Mouse (Mus musculus) heart, adult 2 months (tissue): ENCODE measurements around the gene Ppp1r12c. TPM values are rescaled to one million over a fixed set of nuclear protein-coding genes. Genes with fewer than 3 reads are reported as not detected.

Experiments used
- DNase-seq, 2 experiments: peaks; one replicate each; pipeline ENCODE4 v3.0.0; 2021
- H3K27ac ChIP-seq: fragments of 200-600 bp; 2 replicates; pipeline ENCODE4 v1.8.1; 2022
- H3K27me3 ChIP-seq: fragments of 200-500 bp; 2 replicates; pipeline ENCODE4 v1.6.1; 2012; ENCODE audit warnings: mild to moderate bottlenecking, low read length, inconsistent platforms, mixed read lengths; ENCODE audit not compliant: control insufficient read depth, insufficient read depth
- H3K36me3 ChIP-seq: fragments of 200-500 bp; 2 replicates; pipeline ENCODE4 v1.6.1; 2012; ENCODE audit warnings: low read length, inconsistent platforms; ENCODE audit not compliant: control insufficient read depth, insufficient read depth
- H3K4me1 ChIP-seq: fragments of 200-500 bp; 2 replicates; pipeline ENCODE4 v1.6.1; 2011; ENCODE audit warnings: low read length; ENCODE audit not compliant: control insufficient read depth, insufficient read depth
- H3K4me3 ChIP-seq: fragments of 200-600 bp; 2 replicates; pipeline ENCODE4 v1.8.1; 2022
- H3K79me2 ChIP-seq: fragments of 200-500 bp; replicated peaks from 2 replicates; pipeline ENCODE4 v1.6.1; 2012; ENCODE audit warnings: mild to moderate bottlenecking, inconsistent platforms, low read length, moderate library complexity, mixed read lengths; ENCODE audit not compliant: control insufficient read depth, insufficient read depth
- H3K9ac ChIP-seq: fragments of 200-500 bp; 2 replicates; pipeline ENCODE4 v1.6.1; 2012; ENCODE audit warnings: low read depth, mild to moderate bottlenecking, control low read depth, inconsistent platforms, low read length, mixed read lengths
- CTCF ChIP-seq: fragments of 200-600 bp; IDR thresholded peaks from 2 replicates; pipeline ENCODE4 v1.8.1; 2022; ENCODE audit warnings: antibody characterized with exemption, mild to moderate bottlenecking, moderate library complexity
- EP300 ChIP-seq: fragments of 200-500 bp; IDR thresholded peaks from 2 replicates; pipeline ENCODE4 v1.6.1; 2011; ENCODE audit warnings: low read depth, low read length, control low read depth; ENCODE audit not compliant: insufficient read depth
- POLR2A ChIP-seq: fragments of 200-500 bp; IDR thresholded peaks from 2 replicates; pipeline ENCODE4 v1.6.1; 2011; ENCODE audit warnings: mild to moderate bottlenecking, low read depth, low read length, control low read depth; ENCODE audit not compliant: insufficient read depth
- WGBS: fragments of 180-500 bp; shearing (Covaris S2); methylation state at CpG from one replicate; pipeline ENCODE4 v1.1.7; 2018; 5-methylcytosine and 5-hydroxymethylcytosine counted together
- intact Hi-C: fragments of 180-260 bp; cut with DNase I; formaldehyde crosslinking; loops from one replicate; pipeline ENCODE4 v1.15.1; 2025
- polyA plus RNA-seq: library from polyadenylated mRNA; depleted of rRNA; stranded (reverse); fragments of >200 nt; gene quantifications from 2 replicates; pipeline ENCODE4 v1.2.3, GENCODE M21; 2012
- total RNA-seq, 2 experiments: library from RNA; stranded (reverse); gene quantifications; 2 replicates each; pipeline ENCODE4 v1.2.3; 2021

Gene Ppp1r12c
- total and polyA plus RNA-seq, 3 experiments = 47.0 to 67.1 (median 62.4) TPM

DNA sequence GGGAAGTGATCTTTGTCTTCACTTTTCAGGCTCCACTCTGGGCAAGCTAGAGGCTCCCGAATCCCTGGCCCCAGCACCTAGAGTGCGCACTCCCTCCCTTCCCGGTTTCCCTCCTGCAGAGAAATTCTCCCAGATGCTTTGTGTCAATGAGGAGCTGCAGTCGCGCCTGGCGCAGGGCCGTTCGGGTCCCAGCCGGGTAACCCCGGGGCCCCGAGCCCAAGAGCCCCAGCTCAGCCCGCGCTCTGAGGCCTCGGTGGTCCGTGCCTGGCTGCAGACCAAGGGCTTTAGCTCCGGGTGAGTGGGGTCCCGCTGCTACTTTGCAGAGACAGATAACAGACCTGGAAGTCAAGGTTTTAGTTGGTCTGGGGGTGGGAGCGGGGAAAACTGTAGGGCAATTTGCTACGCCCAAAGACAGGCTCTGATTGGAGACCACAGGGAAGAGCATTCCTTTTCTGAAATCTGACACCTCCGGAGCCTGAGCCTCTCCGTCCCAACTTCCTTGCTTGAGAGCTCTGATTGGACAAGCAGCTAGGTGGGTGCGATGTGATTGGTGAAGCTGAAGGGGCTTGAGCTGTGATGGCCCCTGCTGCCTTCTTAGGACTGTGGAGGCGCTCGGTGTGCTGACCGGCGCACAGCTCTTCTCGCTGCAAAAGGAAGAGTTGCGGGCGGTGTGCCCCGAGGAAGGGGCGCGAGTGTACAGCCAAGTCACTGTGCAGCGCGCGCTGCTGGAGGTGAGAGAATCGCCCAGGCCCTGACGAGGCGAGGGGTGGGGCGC is 23.3 kb downstream of the Ppp1r12c start:
- intact Hi-C loops = loop anchor here (2.0 to 5.0 kb wide), 2 partner anchors 21 to 34 kb away; no protein-coding TSS in a partner anchor
- TF ChIP-seq POLR2A (peak; percentile 82), EP300 (peak; percentile 69; the same call in 1 of the 2 replicates), CTCF (no peak; the same call in 1 of the 2 replicates)
- Histone ChIP-seq H3K4me1 (peaks cover 8% of the 10 kb centered on the region), H3K79me2 (no peaks in the 10 kb centered on the region), H3K27me3 (no peaks in the 10 kb centered on the region), H3K36me3 (no peaks in the 10 kb centered on the region), H3K27ac (peak overlapping the region; percentile 79), H3K4me3 (peak overlapping the region; percentile 49), H3K9ac (peak overlapping the region; percentile 56)
- peak; percentile 78 to 88 for DNase-seq
- WGBS = 3% methylated on average over 39 of the region's 39 CpGs

- WGBS = 17% methylated on average over 19 of the region's 19 CpGs
- H3K36me3 ChIP-seq = no peaks in the 10 kb centered on the region
- TF ChIP-seq CTCF (no peak), POLR2A (no peak), EP300 (no peak)
- no peaks in the 10 kb centered on the region for H3K79me2 ChIP-seq
- intact Hi-C loops = no loop called here
- no peaks in the 10 kb centered on the region for H3K27me3 ChIP-seq
- H3K4me3 ChIP-seq = no peak overlapping the region
- H3K4me1 ChIP-seq = peaks cover 4% of the 10 kb centered on the region
- no peak overlapping the region for H3K27ac ChIP-seq
- no peak overlapping the region for H3K9ac ChIP-seq
- no peak for DNase-seq
These were observed 27.5 kb downstream of the Ppp1r12c start for GRCm38 (mm10) chr7:4473940-4474339.

DNA sequence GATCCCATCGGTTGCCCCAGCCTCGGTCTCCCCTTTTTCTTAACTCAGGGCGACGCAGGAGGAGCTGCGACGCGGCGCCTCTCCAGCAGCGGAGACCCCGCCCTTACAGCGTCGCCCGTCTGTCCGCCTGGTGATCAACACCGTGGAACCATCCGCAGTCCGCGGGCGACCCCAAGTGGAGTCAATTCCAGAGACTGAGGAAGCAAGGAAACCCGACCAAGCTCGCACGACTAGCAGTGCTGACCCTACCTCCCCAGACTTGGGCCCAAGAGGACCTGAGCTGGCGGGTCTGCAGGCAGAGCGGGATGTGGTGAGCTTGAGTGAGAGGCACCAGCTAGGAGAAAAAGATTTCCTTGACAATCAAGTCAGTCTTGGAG is 30.3 kb downstream of the Ppp1r12c start:
- 5% methylated on average over 24 of the region's 24 CpGs for WGBS
- peak overlapping the region; percentile 33 for H3K9ac ChIP-seq
- DNase-seq = peak; percentile 84 to 89
- no peaks in the 10 kb centered on the region for H3K79me2 ChIP-seq
- intact Hi-C loops = loop anchor here (2.0 kb wide), 3 partner anchors 40 to 368 kb away; no protein-coding TSS in a partner anchor
- H3K27ac ChIP-seq = no peak overlapping the region
- H3K4me3 ChIP-seq = peak overlapping the region; percentile 53
- 0 out of 2 replicates have a peak, but pooled peaks cover 3% of the 10 kb centered on the region for H3K4me1 ChIP-seq
- no peaks in the 10 kb centered on the region for H3K36me3 ChIP-seq
- no peaks in the 10 kb centered on the region for H3K27me3 ChIP-seq
- peak; percentile 81 for TF ChIP-seq CTCF
- TF ChIP-seq POLR2A = no peak
- peak; percentile 65; the same call in 1 of the 2 replicates for TF ChIP-seq EP300

DNA sequence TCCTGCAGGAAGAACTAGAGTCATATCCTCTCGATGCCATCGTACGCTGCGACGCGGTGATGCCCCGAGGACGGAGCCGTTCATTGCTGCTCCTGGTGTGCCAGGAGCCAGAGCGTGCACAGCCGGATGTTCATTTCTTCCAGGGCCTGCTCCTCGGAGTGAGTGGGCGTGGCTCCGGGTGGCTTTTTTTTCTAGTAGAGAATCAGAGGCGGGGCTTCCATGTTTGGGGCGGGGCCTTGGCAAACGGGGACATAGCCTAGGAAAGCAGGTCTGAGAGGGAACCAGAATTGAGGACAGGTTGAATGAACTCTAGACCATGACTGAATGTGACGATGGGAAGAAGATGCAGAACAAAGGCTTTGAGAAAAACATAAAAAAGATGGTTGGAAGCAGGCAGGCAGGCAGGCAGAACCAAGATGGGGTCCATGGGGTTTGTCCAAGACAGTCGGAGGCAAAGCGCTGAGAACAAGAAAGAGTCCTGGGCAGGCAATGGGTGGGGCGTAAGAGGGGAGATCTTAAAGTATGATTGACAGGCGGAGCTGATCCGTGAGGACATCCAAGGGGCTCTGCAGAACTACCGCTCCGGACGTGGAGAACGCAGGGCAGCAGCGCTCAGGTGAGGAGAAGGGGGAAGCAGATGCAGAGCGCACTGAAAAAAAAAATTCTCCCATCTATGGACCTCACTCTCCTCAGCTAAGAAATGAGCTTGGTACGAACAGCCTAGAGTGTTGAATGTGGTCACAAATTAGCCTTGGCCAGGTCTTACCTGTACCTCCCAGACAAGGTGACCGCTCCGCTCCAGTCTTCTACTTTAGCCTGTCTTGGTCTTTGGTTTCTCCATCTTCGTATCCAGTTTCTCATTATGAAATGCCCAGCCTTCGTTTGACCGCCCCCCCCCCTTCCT is 31.0 kb downstream of the Ppp1r12c start:
- 7% methylated on average over 35 of the region's 35 CpGs for WGBS
- H3K27ac ChIP-seq = 0 out of 2 replicates have a peak overlapping the region, but pooled peaks have one; percentile 10
- H3K36me3 ChIP-seq = no peaks in the 10 kb centered on the region
- no peak for TF ChIP-seq CTCF
- TF ChIP-seq POLR2A = no peak
- no peak for TF ChIP-seq EP300
- peak; percentile 70 to 74 for DNase-seq
- H3K79me2 ChIP-seq = no peaks in the 10 kb centered on the region
- H3K4me1 ChIP-seq = 0 out of 2 replicates have a peak, but pooled peaks cover 3% of the 10 kb centered on the region
- no peaks in the 10 kb centered on the region for H3K27me3 ChIP-seq
- H3K4me3 ChIP-seq = peak overlapping the region; percentile 53
- peak overlapping the region; percentile 33 for H3K9ac ChIP-seq
- intact Hi-C loops = loop anchor here (2.0 kb wide), 3 partner anchors 40 to 368 kb away; no protein-coding TSS in a partner anchor

DNA sequence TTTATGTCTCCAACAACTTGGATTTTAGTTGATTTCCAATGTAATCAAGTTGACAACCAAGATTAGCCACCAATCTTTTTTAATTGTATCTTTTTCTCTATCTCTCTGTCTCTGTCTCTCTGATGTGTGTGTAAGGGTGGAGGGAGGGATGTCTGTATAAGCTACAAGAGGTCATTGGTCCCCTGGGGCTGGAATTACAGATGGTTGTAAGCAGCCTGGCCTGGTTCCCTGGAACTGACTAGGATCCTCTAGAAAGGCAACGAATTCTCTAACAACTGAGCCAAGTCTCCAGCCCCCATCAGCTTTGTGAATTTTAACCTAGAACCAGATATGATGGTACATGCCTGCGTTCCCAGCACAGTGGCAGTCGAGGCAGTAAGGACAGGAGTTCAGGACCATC is 33.7 kb downstream of the Ppp1r12c start:
- Histone ChIP-seq H3K4me3 (no peak overlapping the region), H3K9ac (no peak overlapping the region), H3K4me1 (0 out of 2 replicates have a peak, but pooled peaks cover 3% of the 10 kb centered on the region), H3K27ac (no peak overlapping the region), H3K27me3 (no peaks in the 10 kb centered on the region), H3K36me3 (no peaks in the 10 kb centered on the region), H3K79me2 (no peaks in the 10 kb centered on the region)
- WGBS = 59% methylated on average over 3 of the region's 3 CpGs
- intact Hi-C loops = no loop called here
- TF ChIP-seq POLR2A = no peak
- TF ChIP-seq EP300 = no peak
- no peak for DNase-seq
